Mouse (Mus musculus) testis, adult 2 months (tissue): ENCODE measurements around the gene Irak4. TPM values are rescaled to one million over a fixed set of nuclear protein-coding genes. Genes with fewer than 3 reads are reported as not detected.
A peak's percentile ranks its signal among the peaks of the same experiment; 100 is the strongest.

Experiments
- H3K27ac ChIP-seq: fragments of 200-500 bp; 2 replicates; pipeline ENCODE4 v1.5.1; 2012; ENCODE audit warnings: low read depth, low read length; ENCODE audit not compliant: control insufficient read depth, insufficient read depth
- H3K27me3 ChIP-seq: fragments of 200-500 bp; 2 replicates; pipeline ENCODE4 v1.6.1; 2012; ENCODE audit warnings: mild to moderate bottlenecking, low read length, moderate library complexity; ENCODE audit not compliant: control insufficient read depth, insufficient read depth
- H3K36me3 ChIP-seq: fragments of 200-500 bp; 2 replicates; pipeline ENCODE4 v1.6.1; 2012; ENCODE audit warnings: mild to moderate bottlenecking, low read length; ENCODE audit not compliant: control insufficient read depth, insufficient read depth
- H3K4me1 ChIP-seq: fragments of 200-500 bp; 2 replicates; pipeline ENCODE4 v1.6.1; 2012; ENCODE audit warnings: low read length; ENCODE audit not compliant: control insufficient read depth, insufficient read depth
- H3K4me3 ChIP-seq: fragments of 200-500 bp; 2 replicates; pipeline ENCODE4 v1.5.1; 2012; ENCODE audit warnings: low read depth, mild to moderate bottlenecking, low read length, moderate library complexity, mixed read lengths; ENCODE audit not compliant: control insufficient read depth
- CTCF ChIP-seq: fragments of 200-500 bp; IDR thresholded peaks from 2 replicates; pipeline ENCODE4 v1.5.1; 2012; ENCODE audit warnings: low read depth, mild to moderate bottlenecking, inconsistent platforms, low read length, moderate library complexity; ENCODE audit not compliant: control insufficient read depth, insufficient read depth, insufficient replicate concordance
- POLR2A ChIP-seq: fragments of 200-500 bp; IDR thresholded peaks from 2 replicates; pipeline ENCODE4 v1.6.1; 2012; ENCODE audit warnings: low read depth, mild to moderate bottlenecking, inconsistent platforms, low read length, moderate library complexity; ENCODE audit not compliant: control insufficient read depth
- polyA plus RNA-seq: library from polyadenylated mRNA; depleted of rRNA; stranded (reverse); fragments of >200 nt; gene quantifications from 2 replicates; pipeline ENCODE4 v1.2.3, GENCODE M21; 2012

Gene Irak4
- polyA plus RNA-seq, 1 experiment, result 5.1 TPM

GRCm38 (mm10) chr15:94535521-94535920 is 7.9 kb upstream of the Irak4 start:
- no peak overlapping the region for H3K27ac ChIP-seq
- no peaks in the 10 kb centered on the region for H3K27me3 ChIP-seq
- peaks cover 2% of the 10 kb centered on the region; the same call in 1 of the 2 replicates for H3K4me1 ChIP-seq
- H3K4me3 ChIP-seq, result no peak overlapping the region
- H3K36me3 ChIP-seq, result no peaks in the 10 kb centered on the region
- TF ChIP-seq POLR2A, result no peak

- TF ChIP-seq POLR2A, result no peak
- Histone ChIP-seq H3K27ac (no peak overlapping the region), H3K36me3 (no peaks in the 10 kb centered on the region), H3K4me1 (peaks cover 4% of the 10 kb centered on the region), H3K4me3 (no peak overlapping the region), H3K27me3 (no peaks in the 10 kb centered on the region)
Observed at GRCm38 (mm10) chr15:94539296-94539695, 4.1 kb upstream of the Irak4 start.

- H3K4me1 ChIP-seq, result peaks cover 2% of the 10 kb centered on the region
- H3K27ac ChIP-seq, result no peak overlapping the region
- no peaks in the 10 kb centered on the region for H3K27me3 ChIP-seq
- TF ChIP-seq CTCF (no peak), POLR2A (no peak; the same call in 1 of the 2 replicates)
- peak overlapping the region; percentile 82 for H3K4me3 ChIP-seq
- no peaks in the 10 kb centered on the region for H3K36me3 ChIP-seq
Observed at GRCm38 (mm10) chr15:94542567-94543408, 655 bp upstream of the Irak4 start.

GRCm38 (mm10) chr15:94544052-94544636 is 701 bp downstream of the Irak4 start:
- H3K4me3 ChIP-seq, result peak overlapping the region; percentile 82
- no peaks in the 10 kb centered on the region for H3K27me3 ChIP-seq
- TF ChIP-seq POLR2A (no peak), CTCF (no peak)
- no peaks in the 10 kb centered on the region for H3K36me3 ChIP-seq
- H3K27ac ChIP-seq, result peak overlapping the region; percentile 4; the same call in 1 of the 2 replicates
- peaks cover 2% of the 10 kb centered on the region for H3K4me1 ChIP-seq

GRCm38 (mm10) chr15:94544844-94545243 is 1.4 kb downstream of the Irak4 start:
- no peaks in the 10 kb centered on the region for H3K27me3 ChIP-seq
- H3K4me1 ChIP-seq, result peaks cover 2% of the 10 kb centered on the region
- H3K27ac ChIP-seq, result no peak overlapping the region
- H3K4me3 ChIP-seq, result no peak overlapping the region
- no peak for TF ChIP-seq CTCF
- TF ChIP-seq POLR2A, result no peak
- no peaks in the 10 kb centered on the region for H3K36me3 ChIP-seq

GRCm38 (mm10) chr15:94553536-94553935 is 10.1 kb downstream of the Irak4 start:
- H3K4me1 ChIP-seq, result no peaks in the 10 kb centered on the region
- H3K27me3 ChIP-seq, result no peaks in the 10 kb centered on the region
- H3K27ac ChIP-seq, result no peak overlapping the region
- no peaks in the 10 kb centered on the region for H3K36me3 ChIP-seq
- peak overlapping the region; percentile 19; the same call in 1 of the 2 replicates for H3K4me3 ChIP-seq
- no peak for TF ChIP-seq POLR2A
- no peak for TF ChIP-seq CTCF

GRCm38 (mm10) chr15:94557442-94557841 is 14.0 kb downstream of the Irak4 start:
- H3K4me1 ChIP-seq, result peaks cover 4% of the 10 kb centered on the region; the same call in 1 of the 2 replicates
- peak; percentile 84; the same call in 1 of the 2 replicates for TF ChIP-seq CTCF
- TF ChIP-seq POLR2A, result no peak
- no peak overlapping the region for H3K27ac ChIP-seq
- H3K27me3 ChIP-seq, result no peaks in the 10 kb centered on the region
- H3K36me3 ChIP-seq, result no peaks in the 10 kb centered on the region
- H3K4me3 ChIP-seq, result no peak overlapping the region
